Mouse (Mus musculus) liver, postnatal 0 days (tissue): ENCODE data around the gene Nfxl1.
A peak's percentile ranks its signal among the peaks of the same experiment; 100 is the strongest.

Experiments
- CTCF ChIP-seq: sonication (generic); IDR thresholded peaks from 2 replicates; pipeline ENCODE4 v1.5.1; 2016; ENCODE audit warnings: antibody characterized with exemption, low read depth
- EP300 ChIP-seq: IDR thresholded peaks from 2 replicates; pipeline ENCODE4 v1.6.1; 2016; ENCODE audit warnings: antibody characterized with exemption, low read depth, mild to moderate bottlenecking

DNA sequence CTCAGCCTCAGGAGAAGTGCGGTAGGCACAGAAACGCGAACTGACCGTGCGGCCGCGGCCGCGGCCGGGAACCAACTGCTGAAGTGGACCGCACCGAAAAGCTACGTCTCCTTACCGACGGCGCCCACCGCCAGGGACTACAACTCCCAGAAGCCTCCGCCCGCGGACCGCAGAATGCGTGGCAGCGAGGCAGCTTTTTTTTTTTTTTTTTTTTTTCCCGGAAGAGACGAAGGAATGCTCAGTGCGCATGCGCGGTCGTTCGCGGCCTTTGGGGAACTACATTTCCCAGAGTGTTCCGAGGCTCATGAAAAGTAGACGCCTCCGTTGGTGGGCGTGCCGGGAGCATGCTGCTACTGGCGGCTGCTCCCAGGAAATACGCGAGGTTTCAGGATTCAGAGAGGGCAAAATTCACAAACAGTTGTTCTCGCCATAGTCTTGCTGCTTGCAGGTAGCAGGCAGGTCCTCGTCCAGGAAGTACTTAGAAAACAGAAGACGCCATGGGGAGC lies at the start of gene Nfxl1:
- TF ChIP-seq CTCF (no peak), EP300 (peak; percentile 50; the same call in 1 of the 2 replicates)
